Mouse (Mus musculus): Measurements from ENCODE around the gene Pced1b. TPM values are rescaled to one million over a fixed set of nuclear protein-coding genes. Genes with fewer than 3 reads are reported as not detected.

The Pced1b gene
- polyA plus RNA-seq, 1 experiment = 8.3 TPM

GRCm38 (mm10) chr15:97223431-97223830 lies 23.5 kb upstream of the Pced1b start:
- no peak overlapping the region for H3K4me3 ChIP-seq (ENCODE audit: control insufficient read depth, low read depth, low read length)
- TF ChIP-seq POLR2A (IDR thresholded peaks at IDR 0.05; ENCODE audit: control insufficient read depth, low read depth, low read length) = no peak
- H3K4me1 ChIP-seq (ENCODE audit: control insufficient read depth, insufficient read depth, low read length) = peaks cover 5% of the 10 kb centered on the region
- no peaks in the 10 kb centered on the region for H3K27me3 ChIP-seq (ENCODE audit: control insufficient read depth, insufficient read depth, low read length)
- H3K27ac ChIP-seq (ENCODE audit: control insufficient read depth, insufficient read depth, low read depth, low read length) = no peak overlapping the region
- H3K36me3 ChIP-seq (ENCODE audit: control insufficient read depth, insufficient read depth, low read length) = no peaks in the 10 kb centered on the region

DNA sequence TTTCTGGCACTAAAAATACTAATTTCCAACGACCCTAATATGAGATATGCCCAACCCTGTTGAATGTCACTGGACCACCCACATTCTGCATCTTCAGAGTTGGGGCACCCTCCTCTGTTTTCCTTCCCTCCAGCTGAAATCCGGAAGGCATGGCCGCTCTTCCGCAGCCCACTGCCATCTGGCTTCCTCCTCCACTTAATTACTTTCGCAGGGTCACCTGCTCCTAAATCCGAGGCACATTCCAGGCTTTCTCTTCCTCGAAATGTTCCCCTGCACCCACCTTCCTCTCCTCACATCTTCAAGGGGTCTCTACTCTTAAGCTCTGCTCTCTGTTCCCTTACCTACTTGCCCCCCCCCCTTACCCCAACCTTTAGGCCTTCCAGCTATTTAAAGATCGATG lies 22.9 kb upstream of the Pced1b start:
- Histone ChIP-seq H3K4me1 (ENCODE audit: control insufficient read depth, insufficient read depth, low read length) (peaks cover 5% of the 10 kb centered on the region), H3K4me3 (ENCODE audit: control insufficient read depth, low read depth, low read length) (no peak overlapping the region), H3K27ac (ENCODE audit: control insufficient read depth, insufficient read depth, low read depth, low read length) (no peak overlapping the region), H3K27me3 (ENCODE audit: control insufficient read depth, insufficient read depth, low read length) (no peaks in the 10 kb centered on the region), H3K36me3 (ENCODE audit: control insufficient read depth, insufficient read depth, low read length) (no peaks in the 10 kb centered on the region)
- TF ChIP-seq CTCF (IDR thresholded peaks at IDR 0.05; ENCODE audit: control insufficient read depth, insufficient read depth, insufficient replicate concordance, low read depth, low read length) (no peak), POLR2A (IDR thresholded peaks at IDR 0.05; ENCODE audit: control insufficient read depth, low read depth, low read length) (no peak)

- Histone ChIP-seq H3K27ac (ENCODE audit: control insufficient read depth, insufficient read depth, low read depth, low read length) (no peak overlapping the region), H3K4me1 (ENCODE audit: control insufficient read depth, insufficient read depth, low read length) (no peaks in the 10 kb centered on the region; the same call in 1 of the 2 replicates), H3K27me3 (ENCODE audit: control insufficient read depth, insufficient read depth, low read length) (no peaks in the 10 kb centered on the region), H3K4me3 (ENCODE audit: control insufficient read depth, low read depth, low read length) (no peak overlapping the region), H3K36me3 (ENCODE audit: control insufficient read depth, insufficient read depth, low read length) (no peaks in the 10 kb centered on the region)
- TF ChIP-seq POLR2A (IDR thresholded peaks at IDR 0.05; ENCODE audit: control insufficient read depth, low read depth, low read length) (no peak), CTCF (IDR thresholded peaks at IDR 0.05; ENCODE audit: control insufficient read depth, insufficient read depth, insufficient replicate concordance, low read depth, low read length) (no peak)
These were observed 17.3 kb upstream of the Pced1b start for GRCm38 (mm10) chr15:97229494-97230077.

DNA sequence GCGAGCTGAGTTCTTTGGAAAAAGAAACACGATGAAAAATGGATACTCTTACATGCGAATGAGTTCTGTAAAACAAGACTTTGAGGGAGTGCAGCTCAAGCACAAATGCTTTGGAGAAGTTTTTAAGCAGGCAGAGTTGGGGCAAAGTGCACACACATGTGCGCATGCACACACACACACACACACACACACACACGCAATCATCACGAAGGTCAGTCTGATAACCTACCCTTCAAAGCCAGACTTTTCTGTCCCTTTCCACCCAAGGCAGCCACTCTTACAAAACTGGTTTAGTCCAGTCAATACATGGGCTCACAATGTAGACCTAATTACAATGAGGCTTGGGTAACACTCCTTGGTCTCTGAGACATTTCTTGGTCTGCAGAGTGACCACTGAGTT lies 12.8 kb upstream of the Pced1b start:
- peaks cover 4% of the 10 kb centered on the region for H3K4me1 ChIP-seq (ENCODE audit: control insufficient read depth, insufficient read depth, low read length)
- H3K36me3 ChIP-seq (ENCODE audit: control insufficient read depth, insufficient read depth, low read length) = no peaks in the 10 kb centered on the region
- TF ChIP-seq CTCF (IDR thresholded peaks at IDR 0.05; ENCODE audit: control insufficient read depth, insufficient read depth, insufficient replicate concordance, low read depth, low read length) = no peak
- TF ChIP-seq POLR2A (IDR thresholded peaks at IDR 0.05; ENCODE audit: control insufficient read depth, low read depth, low read length) = no peak
- H3K27ac ChIP-seq (ENCODE audit: control insufficient read depth, insufficient read depth, low read depth, low read length) = no peak overlapping the region
- no peak overlapping the region for H3K4me3 ChIP-seq (ENCODE audit: control insufficient read depth, low read depth, low read length)
- no peaks in the 10 kb centered on the region for H3K27me3 ChIP-seq (ENCODE audit: control insufficient read depth, insufficient read depth, low read length)

- TF ChIP-seq CTCF (IDR thresholded peaks at IDR 0.05; ENCODE audit: control insufficient read depth, insufficient read depth, insufficient replicate concordance, low read depth, low read length) (peak; percentile 70; the same call in 1 of the 2 replicates), POLR2A (IDR thresholded peaks at IDR 0.05; ENCODE audit: control insufficient read depth, low read depth, low read length) (no peak)
- Histone ChIP-seq H3K36me3 (ENCODE audit: control insufficient read depth, insufficient read depth, low read length) (no peaks in the 10 kb centered on the region), H3K4me1 (ENCODE audit: control insufficient read depth, insufficient read depth, low read length) (peaks cover 4% of the 10 kb centered on the region), H3K4me3 (ENCODE audit: control insufficient read depth, low read depth, low read length) (no peak overlapping the region), H3K27ac (ENCODE audit: control insufficient read depth, insufficient read depth, low read depth, low read length) (no peak overlapping the region), H3K27me3 (ENCODE audit: control insufficient read depth, insufficient read depth, low read length) (no peaks in the 10 kb centered on the region)
These were observed 11.7 kb upstream of the Pced1b start for GRCm38 (mm10) chr15:97235183-97235582.

- TF ChIP-seq CTCF (IDR thresholded peaks at IDR 0.05; ENCODE audit: control insufficient read depth, insufficient read depth, insufficient replicate concordance, low read depth, low read length) (peak; percentile 94), POLR2A (IDR thresholded peaks at IDR 0.05; ENCODE audit: control insufficient read depth, low read depth, low read length) (no peak)
- H3K36me3 ChIP-seq (ENCODE audit: control insufficient read depth, insufficient read depth, low read length) = no peaks in the 10 kb centered on the region
- H3K27me3 ChIP-seq (ENCODE audit: control insufficient read depth, insufficient read depth, low read length) = no peaks in the 10 kb centered on the region
- no peak overlapping the region for H3K27ac ChIP-seq (ENCODE audit: control insufficient read depth, insufficient read depth, low read depth, low read length)
- H3K4me3 ChIP-seq (ENCODE audit: control insufficient read depth, low read depth, low read length) = no peak overlapping the region
- H3K4me1 ChIP-seq (ENCODE audit: control insufficient read depth, insufficient read depth, low read length) = peaks cover 4% of the 10 kb centered on the region
These were observed 10.0 kb upstream of the Pced1b start for GRCm38 (mm10) chr15:97236943-97237342.

GRCm38 (mm10) chr15:97245392-97245791 lies 1.5 kb upstream of the Pced1b start:
- Histone ChIP-seq H3K4me3 (ENCODE audit: control insufficient read depth, low read depth, low read length) (no peak overlapping the region), H3K4me1 (ENCODE audit: control insufficient read depth, insufficient read depth, low read length) (no peaks in the 10 kb centered on the region; the same call in 1 of the 2 replicates), H3K36me3 (ENCODE audit: control insufficient read depth, insufficient read depth, low read length) (no peaks in the 10 kb centered on the region), H3K27ac (ENCODE audit: control insufficient read depth, insufficient read depth, low read depth, low read length) (no peak overlapping the region), H3K27me3 (ENCODE audit: control insufficient read depth, insufficient read depth, low read length) (no peaks in the 10 kb centered on the region)
- no peak for TF ChIP-seq POLR2A (IDR thresholded peaks at IDR 0.05; ENCODE audit: control insufficient read depth, low read depth, low read length)
- no peak for TF ChIP-seq CTCF (IDR thresholded peaks at IDR 0.05; ENCODE audit: control insufficient read depth, insufficient read depth, insufficient replicate concordance, low read depth, low read length)

GRCm38 (mm10) chr15:97246256-97246655 lies 651 bp upstream of the Pced1b start:
- TF ChIP-seq POLR2A (IDR thresholded peaks at IDR 0.05; ENCODE audit: control insufficient read depth, low read depth, low read length) (no peak), CTCF (IDR thresholded peaks at IDR 0.05; ENCODE audit: control insufficient read depth, insufficient read depth, insufficient replicate concordance, low read depth, low read length) (no peak)
- H3K27ac ChIP-seq (ENCODE audit: control insufficient read depth, insufficient read depth, low read depth, low read length) = no peak overlapping the region
- H3K4me3 ChIP-seq (ENCODE audit: control insufficient read depth, low read depth, low read length) = no peak overlapping the region
- no peaks in the 10 kb centered on the region for H3K27me3 ChIP-seq (ENCODE audit: control insufficient read depth, insufficient read depth, low read length)
- no peaks in the 10 kb centered on the region; the same call in 1 of the 2 replicates for H3K4me1 ChIP-seq (ENCODE audit: control insufficient read depth, insufficient read depth, low read length)
- H3K36me3 ChIP-seq (ENCODE audit: control insufficient read depth, insufficient read depth, low read length) = no peaks in the 10 kb centered on the region

Data from testis, adult 2 months (tissue).